Mouse (Mus musculus): ENCODE results near the gene Pdcd1. TPM values are rescaled to one million over a fixed set of nuclear protein-coding genes. Genes with fewer than 3 reads are reported as not detected.
A peak's percentile ranks its signal among the peaks of the same experiment; 100 is the strongest.
"Not testable (repeated sequence)": the region's sequence is repeated elsewhere in the genome, so short reads cannot be mapped to it uniquely, and the experiment has no call there.

Gene Pdcd1
- polyA plus RNA-seq, 1 experiment from 2014 or later, result 0.72 TPM

DNA sequence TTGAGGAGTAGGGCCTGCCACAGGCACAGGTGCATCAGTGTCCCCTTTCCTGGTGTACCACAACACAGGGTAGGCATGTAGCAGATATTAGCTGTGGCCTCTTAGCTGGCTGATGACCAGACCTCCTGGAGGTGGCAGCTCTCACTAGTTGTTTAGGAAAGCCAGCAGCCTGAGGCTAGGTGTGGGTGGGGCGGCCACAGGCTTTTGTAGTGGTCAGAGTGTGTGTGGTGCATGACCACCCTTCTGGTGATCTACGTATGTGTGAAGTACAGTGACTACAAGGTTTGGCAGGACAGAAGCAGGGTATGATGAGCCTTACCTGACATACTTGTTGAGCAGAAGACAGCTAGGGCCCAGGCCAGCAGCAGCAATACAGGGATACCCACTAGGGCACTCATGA, 12.0 kb downstream of the Pdcd1 start:
- Histone ChIP-seq H3K27ac (ENCODE audit: low read length) (no peak overlapping the region), H3K9me3 (ENCODE audit: control insufficient read depth, low read length) (no peaks in the 10 kb centered on the region), H3K4me3 (ENCODE audit: low read length) (no peak overlapping the region), H3K9ac (ENCODE audit: low read depth, low read length) (no peak overlapping the region), H3K27me3 (replicated peaks; ENCODE audit: control insufficient read depth, insufficient read depth, low read length) (no peaks in the 10 kb centered on the region), H3K4me2 (ENCODE audit: low read depth, low read length) (no peak overlapping the region), H3K36me3 (ENCODE audit: control insufficient read depth, insufficient read depth, low read length) (no peaks in the 10 kb centered on the region), H3K4me1 (ENCODE audit: control insufficient read depth, insufficient read depth, low read length) (0 out of 2 replicates have a peak, but pooled peaks cover 4% of the 10 kb centered on the region)
- 98% methylated on average over 2 of the region's 2 CpGs for WGBS
- no peak for ATAC-seq

DNA sequence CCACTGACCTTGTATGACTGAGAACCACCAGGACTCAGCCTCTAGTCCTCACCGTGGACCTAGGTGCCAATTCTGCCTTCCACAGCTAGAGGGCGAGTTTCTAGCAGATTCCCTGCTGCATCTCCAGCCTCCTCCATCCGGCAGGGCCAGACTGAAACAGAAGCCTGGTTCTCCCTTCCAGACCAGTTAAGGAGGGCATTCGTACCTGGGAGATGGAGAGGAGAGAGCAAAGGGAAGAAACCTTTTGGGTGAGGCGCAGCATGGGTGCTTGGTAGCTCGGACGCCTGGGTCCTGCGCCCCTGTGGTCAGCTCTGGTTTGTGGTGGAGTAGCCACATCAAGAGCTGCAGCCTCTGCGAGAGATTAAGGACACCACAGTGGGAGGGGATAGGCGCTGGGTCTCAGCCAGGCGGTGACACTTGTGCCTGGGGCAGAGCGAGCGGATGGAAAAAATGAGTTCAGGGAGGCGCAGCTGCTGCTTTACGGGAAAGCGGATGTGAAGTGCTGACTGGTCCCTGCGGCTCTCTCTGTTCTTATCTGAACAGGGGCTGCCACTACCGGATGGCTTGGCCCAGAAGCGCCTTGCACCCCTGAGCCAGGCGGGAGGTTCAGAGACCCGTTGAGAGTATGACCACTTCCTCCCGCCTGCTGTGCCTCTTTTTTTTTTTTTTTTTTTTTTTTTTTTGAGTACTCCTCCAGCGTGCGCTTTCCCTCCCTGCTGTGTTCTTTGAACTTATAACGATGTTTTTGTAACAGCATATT, 17.2 kb downstream of the Pdcd1 start:
- Histone ChIP-seq H3K27ac (ENCODE audit: low read length) (peak overlapping the region; percentile 34), H3K9me3 (ENCODE audit: control insufficient read depth, low read length) (no peaks in the 10 kb centered on the region), H3K36me3 (ENCODE audit: control insufficient read depth, insufficient read depth, low read length) (no peaks in the 10 kb centered on the region), H3K4me2 (ENCODE audit: low read depth, low read length) (peak overlapping the region; percentile 87), H3K4me3 (ENCODE audit: low read length) (peak overlapping the region; percentile 46), H3K4me1 (ENCODE audit: control insufficient read depth, insufficient read depth, low read length) (0 out of 2 replicates have a peak, but pooled peaks cover 4% of the 10 kb centered on the region), H3K9ac (ENCODE audit: low read depth, low read length) (peak overlapping the region; percentile 57), H3K27me3 (replicated peaks; ENCODE audit: control insufficient read depth, insufficient read depth, low read length) (no peaks in the 10 kb centered on the region)
- ATAC-seq, result peak; percentile 93
- WGBS, result 2% methylated on average over 25 of the region's 25 CpGs

- H3K9me3 ChIP-seq (ENCODE audit: control insufficient read depth, low read length), result no peaks in the 10 kb centered on the region
- no peak overlapping the region for H3K27ac ChIP-seq (ENCODE audit: low read length)
- no peak overlapping the region for H3K4me2 ChIP-seq (ENCODE audit: low read depth, low read length)
- no peak for ATAC-seq
- WGBS, result 96% methylated on average over 2 of the region's 2 CpGs
- H3K9ac ChIP-seq (ENCODE audit: low read depth, low read length), result no peak overlapping the region
- no peaks in the 10 kb centered on the region for H3K27me3 ChIP-seq (replicated peaks; ENCODE audit: control insufficient read depth, insufficient read depth, low read length)
- H3K4me3 ChIP-seq (ENCODE audit: low read length), result no peak overlapping the region
- H3K4me1 ChIP-seq (ENCODE audit: control insufficient read depth, insufficient read depth, low read length), result 0 out of 2 replicates have a peak, but pooled peaks cover 4% of the 10 kb centered on the region
- H3K36me3 ChIP-seq (ENCODE audit: control insufficient read depth, insufficient read depth, low read length), result no peaks in the 10 kb centered on the region
These were observed 19.2 kb downstream of the Pdcd1 start for GRCm38 (mm10) chr1:94033075-94033602.

DNA sequence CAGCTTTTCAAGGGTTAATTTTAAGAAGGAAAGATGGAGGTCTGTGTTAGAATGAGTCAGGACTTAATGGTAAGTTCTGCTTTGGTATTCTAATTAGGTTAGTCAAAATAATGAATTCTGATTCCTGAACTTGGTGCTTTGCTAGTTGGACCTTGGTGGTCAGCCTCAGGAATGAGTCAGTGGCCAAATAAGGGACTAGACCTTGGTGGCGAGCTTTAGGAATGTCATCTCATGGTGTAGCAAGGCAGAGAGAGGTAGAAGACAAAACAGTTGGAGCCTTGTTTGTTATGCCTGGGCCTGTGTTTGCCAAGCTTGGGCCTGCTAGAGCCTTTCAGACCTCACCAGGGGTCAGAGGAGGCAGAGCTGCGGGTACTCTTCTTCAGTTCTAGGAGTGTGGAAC, 23.6 kb downstream of the Pdcd1 start:
- no peak for ATAC-seq
- 82% methylated on average over 2 of the region's 2 CpGs for WGBS
- H3K9me3 ChIP-seq (ENCODE audit: control insufficient read depth, low read length), result no peaks in the 10 kb centered on the region
- H3K9ac ChIP-seq (ENCODE audit: low read depth, low read length), result no peak overlapping the region
- no peak overlapping the region for H3K4me2 ChIP-seq (ENCODE audit: low read depth, low read length)
- no peak overlapping the region for H3K27ac ChIP-seq (ENCODE audit: low read length)
- H3K4me1 ChIP-seq (ENCODE audit: control insufficient read depth, insufficient read depth, low read length), result no peaks in the 10 kb centered on the region
- H3K27me3 ChIP-seq (replicated peaks; ENCODE audit: control insufficient read depth, insufficient read depth, low read length), result no peaks in the 10 kb centered on the region
- no peak overlapping the region for H3K4me3 ChIP-seq (ENCODE audit: low read length)
- H3K36me3 ChIP-seq (ENCODE audit: control insufficient read depth, insufficient read depth, low read length), result no peaks in the 10 kb centered on the region

GRCm38 (mm10) chr1:94027506-94028108, 24.7 kb downstream of the Pdcd1 start:
- Histone ChIP-seq H3K4me3 (ENCODE audit: low read length) (no peak overlapping the region), H3K27ac (ENCODE audit: low read length) (no peak overlapping the region), H3K4me1 (ENCODE audit: control insufficient read depth, insufficient read depth, low read length) (no peaks in the 10 kb centered on the region), H3K9ac (ENCODE audit: low read depth, low read length) (no peak overlapping the region), H3K4me2 (ENCODE audit: low read depth, low read length) (no peak overlapping the region), H3K9me3 (ENCODE audit: control insufficient read depth, low read length) (no peaks in the 10 kb centered on the region), H3K36me3 (ENCODE audit: control insufficient read depth, insufficient read depth, low read length) (no peaks in the 10 kb centered on the region), H3K27me3 (replicated peaks; ENCODE audit: control insufficient read depth, insufficient read depth, low read length) (no peaks in the 10 kb centered on the region)
- 68% methylated on average over 12 of the region's 12 CpGs for WGBS
- ATAC-seq, result no peak

DNA sequence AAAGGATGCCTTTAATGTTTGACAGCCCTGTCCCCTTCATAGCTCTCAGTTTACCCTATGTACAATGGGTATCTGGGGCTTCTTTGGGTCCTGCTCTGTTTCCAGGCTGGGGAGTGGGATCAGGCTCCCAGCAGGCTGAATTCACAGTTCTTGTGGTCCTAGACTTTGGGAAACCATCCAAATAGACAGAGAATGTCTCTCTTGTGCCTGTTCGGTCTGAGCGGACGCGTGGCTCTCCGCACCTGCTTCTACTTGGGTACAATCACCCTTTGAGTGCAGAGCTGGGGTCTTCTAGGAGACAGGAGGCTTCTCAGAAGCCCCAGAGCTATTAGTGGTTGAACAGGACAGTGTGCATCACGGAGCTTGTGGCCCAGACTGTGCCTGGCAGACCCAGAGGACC, 32.2 kb downstream of the Pdcd1 start, which contains the start of gene Neu4:
Neu4 (plus strand) TSS at position 301 of the 400 bp plus-strand sequence.
- no peaks in the 10 kb centered on the region for H3K27me3 ChIP-seq (replicated peaks; ENCODE audit: control insufficient read depth, insufficient read depth, low read length)
- no peaks in the 10 kb centered on the region for H3K4me1 ChIP-seq (ENCODE audit: control insufficient read depth, insufficient read depth, low read length)
- H3K9ac ChIP-seq (ENCODE audit: low read depth, low read length), result no peak within 1 kb of the TSS
- 88% methylated on average over 6 of the region's 6 CpGs for WGBS
- no peak within 1 kb of the TSS for H3K4me3 ChIP-seq (ENCODE audit: low read length)
- no peaks in the 10 kb centered on the region for H3K36me3 ChIP-seq (ENCODE audit: control insufficient read depth, insufficient read depth, low read length)
- H3K9me3 ChIP-seq (ENCODE audit: control insufficient read depth, low read length), result no peaks in the 10 kb centered on the region
- H3K4me2 ChIP-seq (ENCODE audit: low read depth, low read length), result no peak within 1 kb of the TSS
- ATAC-seq, result no peak
- no peak within 1 kb of the TSS for H3K27ac ChIP-seq (ENCODE audit: low read length)

- Histone ChIP-seq H3K27ac (ENCODE audit: low read length) (no peak overlapping the region), H3K4me1 (ENCODE audit: control insufficient read depth, insufficient read depth, low read length) (no peaks in the 10 kb centered on the region), H3K9me3 (ENCODE audit: control insufficient read depth, low read length) (no peaks in the 10 kb centered on the region), H3K36me3 (ENCODE audit: control insufficient read depth, insufficient read depth, low read length) (no peaks in the 10 kb centered on the region), H3K4me3 (ENCODE audit: low read length) (no peak overlapping the region), H3K4me2 (ENCODE audit: low read depth, low read length) (no peak overlapping the region), H3K9ac (ENCODE audit: low read depth, low read length) (no peak overlapping the region), H3K27me3 (replicated peaks; ENCODE audit: control insufficient read depth, insufficient read depth, low read length) (no peaks in the 10 kb centered on the region)
- WGBS, result 63% methylated on average over 3 of the region's 3 CpGs
- ATAC-seq, result no peak
These were observed 40.7 kb downstream of the Pdcd1 start for GRCm38 (mm10) chr1:94011643-94012042.

DNA sequence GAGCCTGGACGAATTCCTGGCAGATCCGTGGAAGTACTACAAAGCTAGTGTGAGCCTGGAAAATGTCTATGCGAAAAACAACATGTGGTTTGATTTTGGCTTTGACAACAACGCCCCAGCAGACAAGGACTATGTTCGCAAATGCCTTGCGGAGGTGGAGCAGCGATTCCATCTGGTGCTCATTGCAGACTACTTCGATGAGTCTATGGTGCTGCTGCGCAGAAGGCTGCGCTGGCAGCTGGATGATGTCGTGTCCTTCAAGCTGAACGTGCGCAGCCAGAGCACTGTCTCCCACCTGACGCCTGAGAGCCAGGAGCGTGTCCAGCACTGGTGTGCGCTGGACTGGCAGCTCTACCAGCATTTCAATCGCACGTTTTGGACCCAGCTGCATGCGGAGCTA, 43.5 kb downstream of the Pdcd1 start:
- not testable (repeated sequence) for H3K4me3 ChIP-seq (ENCODE audit: low read length); H3K4me1 ChIP-seq (ENCODE audit: control insufficient read depth, insufficient read depth, low read length); H3K36me3 ChIP-seq (ENCODE audit: control insufficient read depth, insufficient read depth, low read length); ATAC-seq; H3K27me3 ChIP-seq (replicated peaks; ENCODE audit: control insufficient read depth, insufficient read depth, low read length); H3K4me2 ChIP-seq (ENCODE audit: low read depth, low read length); H3K9ac ChIP-seq (ENCODE audit: low read depth, low read length); H3K9me3 ChIP-seq (ENCODE audit: control insufficient read depth, low read length); H3K27ac ChIP-seq (ENCODE audit: low read length)
- 80% methylated on average over 14 of the region's 19 CpGs for WGBS

- not testable (repeated sequence) for ATAC-seq; H3K9ac ChIP-seq (ENCODE audit: low read depth, low read length); H3K9me3 ChIP-seq (ENCODE audit: control insufficient read depth, low read length); H3K4me3 ChIP-seq (ENCODE audit: low read length); H3K36me3 ChIP-seq (ENCODE audit: control insufficient read depth, insufficient read depth, low read length); H3K4me2 ChIP-seq (ENCODE audit: low read depth, low read length); H3K27ac ChIP-seq (ENCODE audit: low read length); H3K4me1 ChIP-seq (ENCODE audit: control insufficient read depth, insufficient read depth, low read length); H3K27me3 ChIP-seq (replicated peaks; ENCODE audit: control insufficient read depth, insufficient read depth, low read length)
- 58% methylated on average over 2 of the region's 2 CpGs for WGBS
These were observed 46.3 kb downstream of the Pdcd1 start for GRCm38 (mm10) chr1:94005954-94006506.
